Mouse (Mus musculus): ENCODE results near the gene Olfr809.

Olfr809 gene

DNA sequence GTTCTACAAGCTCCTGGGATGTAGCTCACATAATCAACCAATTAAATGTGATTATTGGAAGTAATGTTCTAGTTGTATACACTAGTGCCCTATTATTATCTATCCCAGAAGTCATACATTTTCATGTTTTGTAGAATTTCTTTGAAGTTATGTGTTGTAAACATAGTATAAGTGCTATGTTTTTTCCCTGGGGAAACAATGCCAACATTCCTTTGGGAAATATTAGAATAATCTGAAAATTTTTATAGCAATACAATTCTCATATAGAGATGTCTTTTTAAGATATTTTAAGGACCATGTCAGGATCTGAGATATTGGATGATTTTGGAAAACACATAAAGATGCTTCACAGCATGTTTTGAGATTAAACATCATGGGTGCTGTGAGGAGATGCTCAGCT, at the start of gene Olfr809:
Gene Olfr809, plus strand, starts transcription at position 301 of the 400 bp plus-strand sequence.
- no peak for DNase-seq

DNA sequence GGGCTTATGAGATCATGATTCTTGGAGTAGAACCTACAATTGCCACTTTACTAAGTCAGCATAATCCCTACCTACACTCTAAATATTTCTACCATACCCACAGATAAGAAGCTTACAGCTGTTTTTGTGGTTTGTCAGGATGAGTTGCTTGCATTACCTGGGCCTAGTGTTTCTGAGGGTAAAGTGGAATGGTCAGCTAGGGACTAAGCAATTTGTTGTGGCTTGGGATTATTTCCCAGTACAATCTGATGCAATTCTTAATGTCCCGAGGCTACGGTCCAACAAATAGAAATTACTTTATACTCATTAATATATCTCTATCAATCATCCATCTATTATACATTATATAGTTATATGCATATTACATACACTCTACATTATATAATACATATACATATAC, 45.2 kb upstream of the Olfr809 start, which contains the start of gene Olfr805:
Gene Olfr805, minus strand, starts transcription at position 101 of the 400 bp plus-strand sequence.
- no peak for DNase-seq

DNA sequence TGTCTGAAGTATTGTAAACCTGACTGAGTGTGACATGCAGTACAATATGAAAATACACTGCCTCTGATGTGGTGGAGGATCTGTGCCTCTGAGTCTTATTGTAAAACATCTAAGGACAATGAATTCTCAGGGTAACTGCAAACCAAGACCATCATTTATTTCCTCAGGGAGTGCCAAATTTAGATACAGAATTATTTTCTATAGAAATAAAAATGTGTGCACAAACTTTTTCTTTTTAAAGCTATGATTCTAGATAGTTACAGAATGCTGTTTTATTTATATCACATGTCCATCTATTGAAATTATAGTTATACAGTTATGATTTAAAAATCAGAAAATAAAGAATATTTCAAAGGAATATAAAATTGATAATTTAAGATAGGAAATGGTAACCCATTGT, 32.6 kb upstream of the Olfr809 start, which contains the start of gene Olfr806:
Gene Olfr806, minus strand, starts transcription at position 101 of the 400 bp plus-strand sequence.
- DNase-seq = no peak

DNA sequence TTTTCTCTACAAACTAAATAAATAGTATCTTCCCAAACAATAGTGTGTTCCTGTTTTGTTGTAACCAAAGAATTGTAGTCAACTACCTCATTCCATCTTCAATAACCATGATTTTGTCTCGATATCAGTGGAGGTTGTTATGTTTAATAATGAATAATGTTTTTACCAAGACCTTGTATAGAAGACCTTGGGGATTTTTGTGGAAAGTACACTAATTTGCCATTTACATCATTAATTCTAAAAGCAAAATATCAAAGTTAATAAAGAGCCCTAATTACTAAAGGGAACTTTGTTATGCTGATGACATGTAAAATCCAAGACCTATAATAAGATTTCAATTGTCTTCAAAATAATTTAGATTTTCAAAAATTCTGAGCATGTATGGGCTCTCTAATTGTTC, 16.7 kb upstream of the Olfr809 start, which contains the start of gene Olfr807:
Gene Olfr807, minus strand, starts transcription at position 101 of the 400 bp plus-strand sequence.
- no peak for DNase-seq

DNA sequence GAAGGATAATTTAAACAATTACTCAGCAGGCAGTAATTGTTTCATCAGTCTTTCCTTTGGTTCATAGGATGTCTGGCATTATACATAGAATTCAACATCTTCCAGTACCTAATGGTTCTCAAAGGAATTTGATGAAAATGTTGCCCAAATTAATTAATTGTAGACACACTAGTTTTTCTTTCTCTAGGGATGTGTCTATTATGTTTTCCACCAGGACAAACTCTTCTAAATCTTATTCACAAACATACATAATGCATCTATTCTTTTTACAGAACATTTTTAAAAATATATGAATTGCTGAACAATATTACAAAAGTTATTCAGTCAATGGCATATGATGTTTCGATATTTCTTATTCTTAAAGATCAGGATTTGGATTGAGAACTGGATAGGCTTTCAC, 9.3 kb upstream of the Olfr809 start, which contains the start of gene Olfr808:
Gene Olfr808, plus strand, starts transcription at position 301 of the 400 bp plus-strand sequence.
- no peak for DNase-seq

DNA sequence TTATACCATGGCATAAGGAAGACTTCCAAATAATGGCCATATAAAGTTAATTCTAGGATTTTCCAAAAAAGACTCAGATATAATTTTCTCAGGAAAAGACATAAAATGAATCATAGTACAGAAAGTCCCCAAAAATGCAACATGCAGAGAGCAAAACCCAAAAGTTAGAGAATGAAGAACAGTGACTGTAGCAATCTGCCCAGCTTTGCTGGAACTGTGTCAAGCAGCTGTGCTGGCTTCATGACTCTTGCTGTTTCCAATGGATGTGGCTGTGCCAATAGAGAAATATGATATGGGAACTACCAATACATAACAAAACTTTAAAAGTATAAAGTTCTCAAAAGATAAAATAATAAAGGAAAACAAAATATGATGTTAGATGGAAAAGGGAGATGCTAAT, 3.7 kb downstream of the Olfr809 start:
- DNase-seq = no peak

DNA sequence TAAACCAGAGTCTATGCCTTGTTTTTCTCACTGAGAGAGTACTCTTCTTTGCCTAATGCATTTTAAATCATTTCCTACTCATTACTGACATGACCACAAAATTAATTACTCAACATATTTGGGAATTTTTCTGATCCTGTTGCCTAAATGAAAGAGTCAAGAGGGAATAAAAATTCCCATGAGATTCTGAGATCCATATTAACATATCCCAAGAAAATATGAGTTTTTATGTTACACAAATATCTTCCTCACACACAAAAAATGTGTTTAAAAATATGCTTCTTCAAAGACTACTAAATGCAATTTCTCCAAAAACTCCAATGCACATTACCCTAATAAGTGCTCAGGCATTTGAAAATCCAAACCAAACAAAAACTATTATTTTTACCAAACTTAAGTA, 20.4 kb downstream of the Olfr809 start, which contains the start of gene Olfr810:
Gene Olfr810, minus strand, starts transcription at position 101 of the 400 bp plus-strand sequence.
- DNase-seq = no peak

DNA sequence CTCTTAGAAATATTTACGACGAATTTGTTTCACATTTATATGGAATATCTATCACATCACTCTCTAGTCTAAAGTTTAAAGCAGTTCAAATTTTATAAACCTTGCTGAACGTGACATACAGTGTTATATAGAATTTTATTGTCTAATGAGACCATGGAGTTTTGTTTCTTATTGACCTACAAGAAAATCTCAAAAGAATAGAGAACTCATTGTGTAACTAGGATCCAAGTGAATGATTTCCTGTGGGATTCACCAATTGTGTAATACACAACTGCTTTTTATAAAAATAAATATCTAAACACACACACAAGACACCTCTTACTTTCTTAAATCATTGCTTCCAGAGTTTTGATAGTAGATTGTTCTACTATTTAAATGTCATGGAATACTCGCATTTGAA, 29.9 kb downstream of the Olfr809 start, which contains the start of gene Olfr811:
Gene Olfr811, minus strand, starts transcription at position 101 of the 400 bp plus-strand sequence.
- no peak for DNase-seq
